Mouse (Mus musculus) right cerebral cortex, postnatal 4 days (tissue): Measurements from ENCODE around the gene Bag3.
"Not testable (repeated sequence)": the region's sequence is repeated elsewhere in the genome, so short reads cannot be mapped to it uniquely, and the experiment has no call there.

Experiments used
- DNase-seq: peaks from one replicate; pipeline ENCODE4 v3.0.0-alpha.2; 2022

Bag3 gene

GRCm38 (mm10) chr7:128569987-128570656 is 46.7 kb downstream of the Bag3 start:
- DNase-seq = no peak

DNA sequence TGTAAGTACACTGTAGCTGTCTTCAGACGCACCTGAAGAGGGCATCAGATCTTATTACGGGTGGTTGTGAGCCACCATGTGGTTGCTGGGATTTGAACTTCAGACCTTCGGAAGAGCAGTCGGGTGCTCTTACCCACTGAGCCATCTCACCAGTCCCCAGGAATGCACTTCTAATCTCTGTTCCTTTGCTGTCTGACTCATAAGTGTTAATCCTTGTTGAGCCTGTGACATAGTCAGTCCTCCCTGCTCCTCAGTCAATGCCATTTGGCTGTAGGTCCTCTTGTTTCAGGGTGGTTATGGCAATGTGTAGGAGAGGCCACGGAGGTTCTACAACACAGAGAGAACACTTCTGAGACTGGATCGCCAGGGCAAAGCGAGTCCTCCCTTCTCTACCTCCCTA is 47.2 kb downstream of the Bag3 start:
- not testable (repeated sequence) for DNase-seq

GRCm38 (mm10) chr7:128572030-128572429 is 48.6 kb downstream of the Bag3 start:
- DNase-seq = no peak

- DNase-seq = no peak
Observed at GRCm38 (mm10) chr7:128575211-128575610, 51.8 kb downstream of the Bag3 start.

DNA sequence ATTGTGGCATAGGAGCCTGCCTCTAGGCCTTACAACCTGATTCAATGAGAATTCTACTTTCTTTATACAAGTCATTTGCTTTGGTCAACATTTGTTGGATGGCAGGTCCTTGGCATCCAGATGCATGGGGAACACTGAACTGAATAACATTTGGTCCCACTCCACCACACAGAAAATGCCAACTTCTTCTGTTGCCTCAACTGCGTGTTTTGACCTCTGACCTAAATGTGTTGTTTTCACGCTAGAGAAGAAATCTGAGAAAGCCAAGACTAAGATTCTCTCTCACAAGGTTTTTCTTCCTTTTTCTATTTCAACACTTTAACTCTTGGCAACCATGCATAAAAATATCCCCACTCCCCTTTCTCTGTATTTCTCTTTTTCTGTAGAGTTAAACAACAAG is 52.4 kb downstream of the Bag3 start:
- DNase-seq = no peak

- no peak for DNase-seq
Observed at GRCm38 (mm10) chr7:128577607-128578006, 54.2 kb downstream of the Bag3 start.

- DNase-seq = no peak
Observed at GRCm38 (mm10) chr7:128578199-128578945, 55.0 kb downstream of the Bag3 start.

- DNase-seq = no peak
Observed at GRCm38 (mm10) chr7:128579381-128579780, 56.0 kb downstream of the Bag3 start.

- DNase-seq = no peak
Observed at GRCm38 (mm10) chr7:128580318-128580717, 56.9 kb downstream of the Bag3 start.

GRCm38 (mm10) chr7:128581864-128582484 is 58.6 kb downstream of the Bag3 start:
- DNase-seq = no peak

- DNase-seq = no peak
Observed at GRCm38 (mm10) chr7:128583213-128583948, 60.0 kb downstream of the Bag3 start.

- DNase-seq = no peak
Observed at GRCm38 (mm10) chr7:128587334-128587933, 64.0 kb downstream of the Bag3 start.

DNA sequence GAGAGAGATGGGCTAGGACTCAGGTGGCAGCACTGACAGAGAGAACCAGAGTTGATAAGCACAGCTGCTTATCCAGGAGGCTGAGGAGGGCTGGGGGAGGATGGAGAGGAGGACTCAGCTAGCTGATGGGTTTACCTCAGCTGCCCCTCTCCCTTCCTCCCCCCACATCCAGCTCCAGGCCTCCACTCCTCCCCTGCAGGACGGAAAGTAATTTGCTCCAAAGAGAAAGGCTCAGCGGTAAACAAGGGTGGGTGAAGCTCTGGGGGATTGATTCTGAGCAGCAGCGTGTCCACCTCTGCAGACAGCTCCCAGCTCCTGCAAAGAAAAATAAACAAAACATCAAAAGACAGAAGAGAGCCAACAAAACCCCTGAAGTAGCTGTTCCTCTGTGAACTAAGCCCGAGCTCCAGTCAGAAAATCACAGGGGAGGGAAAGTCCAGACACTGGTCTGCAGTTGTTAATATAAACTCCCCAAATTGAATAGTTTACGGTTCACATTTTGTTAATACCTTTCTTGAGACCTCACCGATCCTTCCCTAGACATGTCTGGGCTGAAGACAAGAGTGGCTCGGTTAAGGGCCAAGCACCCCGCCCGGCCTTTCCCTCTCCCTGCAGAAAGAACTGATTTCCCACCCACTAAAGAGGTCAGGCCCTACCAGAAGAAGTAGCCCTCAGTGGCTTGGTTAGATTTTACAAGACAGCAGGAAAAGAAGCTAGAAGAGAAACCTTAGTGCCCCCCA is 68.1 kb downstream of the Bag3 start:
- no peak for DNase-seq

DNA sequence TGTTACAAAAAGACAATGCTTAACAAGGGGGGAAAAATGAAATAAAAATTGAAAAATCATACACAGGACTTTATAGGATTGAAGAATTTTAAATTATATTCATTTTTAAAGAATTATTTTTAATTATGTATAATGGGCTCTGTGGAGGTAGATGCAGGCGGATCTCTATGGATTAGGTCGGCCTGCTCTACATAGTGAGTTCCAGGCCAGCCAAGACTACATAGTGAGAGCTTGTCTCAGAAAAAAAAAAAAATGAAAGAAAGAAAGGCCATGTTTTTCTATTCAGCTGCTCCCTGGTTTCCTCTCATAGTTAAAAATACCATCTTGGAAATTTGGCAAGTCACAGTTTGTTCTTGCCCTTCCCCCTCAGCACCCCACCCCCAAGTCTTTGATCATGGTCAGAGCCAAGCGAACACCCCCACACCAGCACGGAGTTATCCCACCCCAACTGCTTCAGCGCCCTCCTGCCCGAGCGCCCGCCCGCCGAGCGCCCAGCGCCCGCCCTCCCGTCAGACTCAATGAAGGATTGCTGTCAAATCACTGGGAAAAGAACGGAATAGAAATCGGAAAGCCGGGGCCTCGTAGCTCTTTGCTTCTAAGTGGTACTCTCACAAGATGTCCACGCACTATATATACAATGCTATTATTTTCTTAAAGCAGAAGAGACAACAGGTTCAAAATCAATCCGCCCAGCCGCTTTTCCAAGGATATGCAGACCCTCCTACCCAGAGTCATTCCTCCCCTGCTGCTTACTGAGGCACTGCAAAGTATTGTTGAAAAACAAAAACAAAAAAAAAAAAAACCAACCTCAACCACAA is 68.9 kb downstream of the Bag3 start:
- peak; percentile 49 for DNase-seq

DNA sequence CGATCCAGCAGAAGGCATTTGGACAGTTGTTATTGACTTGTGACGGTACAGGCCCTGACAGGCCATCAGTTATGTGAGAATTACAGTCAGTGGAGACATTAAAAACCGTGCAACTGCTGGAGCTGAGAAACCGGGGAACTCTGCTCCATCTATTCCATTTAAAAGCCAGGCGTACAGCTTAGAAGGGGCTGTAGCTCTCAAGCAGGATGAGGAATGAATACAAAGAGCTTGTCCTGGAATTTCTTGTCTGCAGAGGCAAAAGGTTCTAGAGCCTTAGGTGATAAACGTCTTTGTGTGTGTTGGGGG is 69.5 kb downstream of the Bag3 start:
- DNase-seq = no peak

DNA sequence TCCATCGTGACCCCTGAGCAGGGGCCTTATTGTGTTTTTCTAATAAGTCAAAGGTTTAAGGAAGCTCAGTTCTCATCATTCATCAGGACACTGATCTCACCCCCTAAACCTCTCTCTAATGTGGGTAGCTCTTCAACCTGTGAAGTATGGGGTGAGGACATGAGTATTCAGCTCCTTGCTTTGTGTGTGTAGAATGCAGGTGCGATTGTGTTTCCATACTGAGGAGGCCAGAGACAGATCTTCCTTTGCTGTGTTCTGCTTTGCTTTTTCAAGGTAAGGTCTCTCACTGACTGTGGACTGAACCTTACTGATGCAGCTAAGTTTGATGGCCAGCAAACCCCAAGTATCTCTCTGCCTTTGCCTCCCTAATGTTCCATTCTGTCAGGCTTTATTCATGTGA is 72.9 kb downstream of the Bag3 start:
- DNase-seq = no peak
